Mouse (Mus musculus) spleen, adult 2 months (tissue): Measurements from ENCODE around the gene Syn2.

ENCODE experiments used
- CTCF ChIP-seq: fragments of 200-500 bp; IDR thresholded peaks from 2 replicates; pipeline ENCODE4 v1.5.1; 2011; ENCODE audit warnings: mild to moderate bottlenecking, inconsistent platforms; ENCODE audit not compliant: insufficient read depth, insufficient read length, insufficient replicate concordance; ENCODE audit errors: extremely low read depth
- POLR2A ChIP-seq: fragments of 200-500 bp; IDR thresholded peaks from 2 replicates; pipeline ENCODE4 v1.6.1; 2011; ENCODE audit warnings: low read depth, low read length, inconsistent platforms

- TF ChIP-seq POLR2A (no peak), CTCF (no peak)
These were observed 31.3 kb downstream of the Syn2 start for GRCm38 (mm10) chr6:115165863-115166470.
